Mouse (Mus musculus): ENCODE results near the gene Gabrb1. TPM values are rescaled to one million over a fixed set of nuclear protein-coding genes. Genes with fewer than 3 reads are reported as not detected.

The Gabrb1 gene
- polyA plus RNA-seq, 1 experiment: 7.4 TPM

DNA sequence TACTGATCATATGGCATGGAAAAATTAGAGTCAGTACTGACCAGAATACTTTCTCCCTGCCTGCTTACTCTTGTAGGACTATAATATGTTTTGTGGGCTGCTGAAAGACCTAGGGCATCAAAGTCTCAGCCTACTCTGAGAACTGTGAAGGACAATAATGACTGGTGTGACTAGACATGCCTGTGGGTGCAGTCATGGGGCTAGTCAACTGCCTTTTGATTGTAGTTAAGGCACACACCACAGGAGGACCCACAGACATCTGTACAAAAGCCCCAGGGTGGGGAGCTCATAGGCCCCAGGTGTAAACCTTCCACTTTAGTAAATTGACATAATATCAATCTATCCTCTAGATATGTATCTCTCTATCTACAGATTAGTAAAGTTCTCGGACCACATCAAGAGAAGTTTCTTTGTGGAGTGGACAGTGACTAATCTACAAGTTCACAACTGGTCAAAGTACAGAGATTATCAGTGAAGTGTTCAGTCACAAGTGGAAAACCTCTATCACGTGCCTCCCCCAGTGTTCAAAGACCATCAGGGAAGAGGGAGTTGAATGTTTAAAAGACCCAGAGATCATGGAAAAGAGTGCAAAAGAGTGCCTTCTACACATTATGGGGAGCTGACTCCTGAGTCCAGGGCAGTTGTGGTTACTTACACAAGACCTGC lies 123.7 kb downstream of the Gabrb1 start:
- H3K4me1 ChIP-seq (ENCODE audit: control insufficient read depth, insufficient read depth, low read length): no peaks in the 10 kb centered on the region
- H3K4me3 ChIP-seq (ENCODE audit: insufficient read depth, low read length): no peak overlapping the region
- TF ChIP-seq CTCF (IDR thresholded peaks at IDR 0.05; ENCODE audit: borderline replicate concordance, insufficient read depth, low read length) (no peak), POLR2A (IDR thresholded peaks at IDR 0.05; ENCODE audit: low read depth, low read length) (no peak)
- H3K27ac ChIP-seq (ENCODE audit: insufficient read depth, low read length): no peak overlapping the region

DNA sequence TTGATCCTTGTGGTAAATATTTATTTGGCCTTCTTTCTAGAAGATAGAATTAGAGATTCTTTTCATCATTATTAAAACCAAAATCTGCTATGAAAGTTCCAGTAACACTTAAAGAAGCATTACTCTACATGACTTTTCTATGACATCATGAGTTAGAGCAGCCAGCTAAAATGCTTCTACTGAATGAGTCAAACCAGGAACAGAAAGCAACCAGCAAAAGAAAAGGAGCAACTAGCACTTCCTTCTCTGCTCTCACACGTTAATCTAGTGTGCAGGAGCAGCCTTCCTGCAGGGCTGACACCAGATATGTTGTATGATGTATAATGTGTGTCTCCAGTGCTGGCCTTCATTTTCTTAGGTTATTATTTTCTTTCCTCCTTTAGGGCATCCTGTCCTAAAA lies 164.9 kb downstream of the Gabrb1 start:
- no peak overlapping the region for H3K4me3 ChIP-seq (ENCODE audit: insufficient read depth, low read length)
- no peaks in the 10 kb centered on the region; the same call in 1 of the 2 replicates for H3K4me1 ChIP-seq (ENCODE audit: control insufficient read depth, insufficient read depth, low read length)
- H3K27ac ChIP-seq (ENCODE audit: insufficient read depth, low read length): no peak overlapping the region; the same call in 1 of the 2 replicates
- TF ChIP-seq POLR2A (IDR thresholded peaks at IDR 0.05; ENCODE audit: low read depth, low read length) (no peak), CTCF (IDR thresholded peaks at IDR 0.05; ENCODE audit: borderline replicate concordance, insufficient read depth, low read length) (no peak)

DNA sequence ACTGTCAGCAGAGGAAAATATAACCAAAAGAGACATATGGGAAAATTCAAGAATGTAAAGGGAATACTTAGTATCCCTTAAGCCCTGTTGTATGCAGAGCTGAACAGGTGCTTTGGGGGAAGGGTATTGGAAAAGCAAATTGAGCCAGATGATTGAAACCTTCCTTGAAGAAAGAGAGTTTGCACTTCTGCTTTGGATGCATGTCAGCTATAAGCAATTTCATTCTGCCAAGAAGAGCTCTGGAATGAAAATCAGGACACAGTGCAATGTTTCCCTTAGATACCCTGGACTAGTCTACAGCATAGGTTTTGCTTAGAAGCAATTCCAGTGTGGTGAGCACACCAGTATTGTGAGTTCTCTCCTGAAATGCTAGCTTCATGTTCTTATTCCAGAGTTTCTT lies 170.4 kb downstream of the Gabrb1 start:
- Histone ChIP-seq H3K4me1 (ENCODE audit: control insufficient read depth, insufficient read depth, low read length) (no peaks in the 10 kb centered on the region), H3K27ac (ENCODE audit: insufficient read depth, low read length) (no peak overlapping the region), H3K4me3 (ENCODE audit: insufficient read depth, low read length) (no peak overlapping the region)
- no peak for TF ChIP-seq POLR2A (IDR thresholded peaks at IDR 0.05; ENCODE audit: low read depth, low read length)
- TF ChIP-seq CTCF (IDR thresholded peaks at IDR 0.05; ENCODE audit: borderline replicate concordance, insufficient read depth, low read length): no peak

DNA sequence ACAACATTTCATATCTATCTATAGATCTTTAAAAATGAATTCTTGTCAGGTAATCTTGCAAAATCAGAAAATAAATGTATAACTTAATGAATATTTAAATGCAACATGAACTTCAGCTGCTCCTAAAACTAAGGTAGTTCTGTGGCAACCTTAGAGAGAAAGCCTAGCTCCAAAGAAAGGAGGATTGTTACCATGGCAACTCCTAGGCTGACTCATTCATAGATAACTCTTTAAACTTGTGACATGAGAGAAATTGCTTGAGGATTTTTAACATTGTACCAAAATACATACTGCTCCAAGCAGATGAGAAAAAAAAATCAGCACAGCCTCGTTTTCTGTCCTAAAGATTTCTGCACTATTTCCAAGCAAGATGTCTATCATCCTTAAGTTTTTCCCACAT lies 171.1 kb downstream of the Gabrb1 start:
- TF ChIP-seq POLR2A (IDR thresholded peaks at IDR 0.05; ENCODE audit: low read depth, low read length) (no peak), CTCF (IDR thresholded peaks at IDR 0.05; ENCODE audit: borderline replicate concordance, insufficient read depth, low read length) (no peak)
- no peak overlapping the region for H3K27ac ChIP-seq (ENCODE audit: insufficient read depth, low read length)
- no peak overlapping the region for H3K4me3 ChIP-seq (ENCODE audit: insufficient read depth, low read length)
- H3K4me1 ChIP-seq (ENCODE audit: control insufficient read depth, insufficient read depth, low read length): no peaks in the 10 kb centered on the region

- no peak for TF ChIP-seq CTCF (IDR thresholded peaks at IDR 0.05; ENCODE audit: borderline replicate concordance, insufficient read depth, low read length)
- no peak for TF ChIP-seq POLR2A (IDR thresholded peaks at IDR 0.05; ENCODE audit: low read depth, low read length)
- H3K4me3 ChIP-seq (ENCODE audit: insufficient read depth, low read length): no peak overlapping the region
These were observed 172.4 kb downstream of the Gabrb1 start for GRCm38 (mm10) chr5:71830342-71830741.

GRCm38 (mm10) chr5:71842241-71842640 lies 184.3 kb downstream of the Gabrb1 start:
- H3K4me3 ChIP-seq (ENCODE audit: insufficient read depth, low read length): no peak overlapping the region
- no peak overlapping the region for H3K27ac ChIP-seq (ENCODE audit: insufficient read depth, low read length)
- TF ChIP-seq CTCF (IDR thresholded peaks at IDR 0.05; ENCODE audit: borderline replicate concordance, insufficient read depth, low read length) (no peak), POLR2A (IDR thresholded peaks at IDR 0.05; ENCODE audit: low read depth, low read length) (no peak)

More at GRCm38 (mm10) chr5:71830342-71830741, 172.4 kb downstream of the Gabrb1 start:
- Histone ChIP-seq H3K4me1 (ENCODE audit: control insufficient read depth, insufficient read depth, low read length) (no peaks in the 10 kb centered on the region), H3K27ac (ENCODE audit: insufficient read depth, low read length) (no peak overlapping the region)

GRCm38 (mm10) chr5:71898214-71898613 lies 240.3 kb downstream of the Gabrb1 start:
- no peaks in the 10 kb centered on the region for H3K4me1 ChIP-seq (ENCODE audit: control insufficient read depth, insufficient read depth, low read length)
- H3K27ac ChIP-seq (ENCODE audit: insufficient read depth, low read length): no peak overlapping the region
- no peak overlapping the region for H3K4me3 ChIP-seq (ENCODE audit: insufficient read depth, low read length)
- no peak for TF ChIP-seq POLR2A (IDR thresholded peaks at IDR 0.05; ENCODE audit: low read depth, low read length)
- no peak for TF ChIP-seq CTCF (IDR thresholded peaks at IDR 0.05; ENCODE audit: borderline replicate concordance, insufficient read depth, low read length)

More at GRCm38 (mm10) chr5:71842241-71842640, 184.3 kb downstream of the Gabrb1 start:
- H3K4me1 ChIP-seq (ENCODE audit: control insufficient read depth, insufficient read depth, low read length): no peaks in the 10 kb centered on the region

DNA sequence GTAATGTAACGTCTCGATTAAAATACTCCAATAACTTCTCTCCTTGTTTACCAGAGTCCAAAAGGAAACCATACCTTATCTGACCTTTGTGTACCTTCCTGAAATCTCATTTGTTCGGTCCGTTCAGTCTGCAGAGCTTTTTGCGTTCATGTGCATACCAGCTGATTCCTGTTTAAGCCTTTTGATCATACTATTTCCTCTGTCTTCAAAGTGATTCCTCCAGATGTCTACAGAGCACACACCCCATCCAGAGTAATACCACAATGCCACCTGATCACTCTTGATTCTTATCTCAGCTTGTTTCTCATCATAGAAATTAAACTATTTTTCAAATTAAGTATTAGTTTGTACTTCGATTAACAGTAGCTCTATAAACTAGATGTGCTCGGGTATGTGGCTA lies 245.5 kb downstream of the Gabrb1 start:
- TF ChIP-seq POLR2A (IDR thresholded peaks at IDR 0.05; ENCODE audit: low read depth, low read length): no peak
- no peak for TF ChIP-seq CTCF (IDR thresholded peaks at IDR 0.05; ENCODE audit: borderline replicate concordance, insufficient read depth, low read length)
- no peak overlapping the region for H3K4me3 ChIP-seq (ENCODE audit: insufficient read depth, low read length)
- no peak overlapping the region for H3K27ac ChIP-seq (ENCODE audit: insufficient read depth, low read length)
- no peaks in the 10 kb centered on the region for H3K4me1 ChIP-seq (ENCODE audit: control insufficient read depth, insufficient read depth, low read length)

DNA sequence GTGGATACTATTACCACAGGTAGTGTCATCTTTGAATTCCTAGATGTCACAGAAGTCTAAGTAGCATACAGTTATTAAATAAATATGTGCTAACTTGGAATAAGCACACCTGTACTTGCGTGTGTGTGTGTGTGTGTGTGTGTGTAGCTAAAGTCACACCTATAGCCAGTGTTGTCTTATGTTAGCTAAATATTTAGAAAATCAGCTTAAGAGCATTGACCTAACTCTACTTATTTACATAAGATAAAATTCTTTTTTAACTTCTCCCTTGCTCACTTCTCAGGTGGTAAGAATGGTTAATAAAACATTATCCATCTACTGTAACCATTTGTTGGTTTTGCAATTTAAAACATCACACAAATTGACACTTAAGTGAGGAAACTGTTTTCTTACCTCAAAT lies 256.1 kb downstream of the Gabrb1 start:
- TF ChIP-seq POLR2A (IDR thresholded peaks at IDR 0.05; ENCODE audit: low read depth, low read length) (no peak), CTCF (IDR thresholded peaks at IDR 0.05; ENCODE audit: borderline replicate concordance, insufficient read depth, low read length) (no peak)
- no peaks in the 10 kb centered on the region for H3K4me1 ChIP-seq (ENCODE audit: control insufficient read depth, insufficient read depth, low read length)
- H3K4me3 ChIP-seq (ENCODE audit: insufficient read depth, low read length): no peak overlapping the region
- no peak overlapping the region for H3K27ac ChIP-seq (ENCODE audit: insufficient read depth, low read length)

DNA sequence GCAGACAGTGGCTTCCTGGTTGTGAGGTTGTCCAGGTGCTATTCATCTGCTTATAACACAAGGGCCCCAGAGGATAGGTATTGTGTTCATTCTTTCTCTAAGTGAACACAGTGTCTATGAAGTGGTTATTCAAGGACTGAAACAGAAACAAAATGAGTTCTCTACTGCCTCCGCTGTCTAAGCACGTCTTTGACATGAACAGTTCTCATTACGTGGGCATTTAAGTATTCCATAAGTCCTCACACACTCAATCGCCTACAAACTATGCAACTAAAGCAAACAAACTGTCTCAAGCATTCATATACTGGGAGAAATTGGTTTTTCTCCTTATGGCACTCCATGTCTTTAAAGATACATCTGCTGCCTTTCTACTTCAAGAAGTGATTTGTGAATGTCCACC lies 257.8 kb downstream of the Gabrb1 start:
- TF ChIP-seq POLR2A (IDR thresholded peaks at IDR 0.05; ENCODE audit: low read depth, low read length) (no peak), CTCF (IDR thresholded peaks at IDR 0.05; ENCODE audit: borderline replicate concordance, insufficient read depth, low read length) (no peak)
- H3K4me1 ChIP-seq (ENCODE audit: control insufficient read depth, insufficient read depth, low read length): no peaks in the 10 kb centered on the region
- no peak overlapping the region for H3K27ac ChIP-seq (ENCODE audit: insufficient read depth, low read length)
- H3K4me3 ChIP-seq (ENCODE audit: insufficient read depth, low read length): no peak overlapping the region
